Mouse (Mus musculus) midbrain, embryonic 14.5 days (tissue): ENCODE data around the gene Zfp319. TPM values are rescaled to one million over a fixed set of nuclear protein-coding genes. Genes with fewer than 3 reads are reported as not detected.

ENCODE experiments used
- ATAC-seq: fragments of 200-750 bp; cut with Nextera tagmentation; 2 replicates; pipeline ENCODE4 v1.8.0; 2017; ENCODE audit warnings: moderate number of reproducible peaks, moderate library complexity; ENCODE audit not compliant: low FRiP score, low TSS enrichment
- DNase-seq: peaks from one replicate; pipeline ENCODE4 v3.0.0-alpha.2; 2015
- H3K27ac ChIP-seq: fragments of 300-500 bp; sonication (generic); replicated peaks from 2 replicates; pipeline ENCODE4 v1.5.1; 2014; ENCODE audit warnings: mild to moderate bottlenecking, low read depth, low read length, moderate library complexity
- H3K27me3 ChIP-seq: fragments of 300-500 bp; sonication (generic); 2 replicates; pipeline ENCODE4 v1.6.1; 2014; ENCODE audit warnings: low read length, control low read depth, mixed read lengths; ENCODE audit not compliant: control insufficient read depth, insufficient read depth
- H3K36me3 ChIP-seq: fragments of 300-500 bp; sonication (generic); 2 replicates; pipeline ENCODE4 v1.6.1; 2014; ENCODE audit warnings: low read length, control low read depth; ENCODE audit not compliant: control insufficient read depth, insufficient read depth
- H3K4me1 ChIP-seq: fragments of 300-500 bp; sonication (generic); 2 replicates; pipeline ENCODE4 v1.6.1; 2014; ENCODE audit warnings: mild to moderate bottlenecking, antibody characterized with exemption, low read length, control low read depth; ENCODE audit not compliant: control insufficient read depth, insufficient read depth
- H3K4me2 ChIP-seq: fragments of 300-500 bp; sonication (generic); 2 replicates; pipeline ENCODE4 v1.6.1; 2014; ENCODE audit warnings: mild to moderate bottlenecking, low read length, moderate library complexity
- H3K4me3 ChIP-seq: fragments of 300-500 bp; sonication (generic); replicated peaks from 2 replicates; pipeline ENCODE4 v1.5.1; 2014; ENCODE audit warnings: low read depth, low read length
- H3K9ac ChIP-seq: fragments of 300-500 bp; sonication (generic); replicated peaks from 2 replicates; pipeline ENCODE4 v1.6.1; 2014; ENCODE audit warnings: mild to moderate bottlenecking, low read length, moderate library complexity
- H3K9me3 ChIP-seq: fragments of 300-500 bp; sonication (generic); 2 replicates; pipeline ENCODE4 v1.6.1; 2016; ENCODE audit warnings: low read length, control low read depth, mixed read lengths; ENCODE audit not compliant: control insufficient read depth
- WGBS: fragments of 180-500 bp; shearing (Covaris S2); extraction: QIAGEN DNeasy Blood & Tissue Kit; methylation state at CpG from one replicate; pipeline ENCODE4 v1.1.7; 2014; 5-methylcytosine and 5-hydroxymethylcytosine counted together
- polyA plus RNA-seq: library from polyadenylated mRNA; unstranded; fragments of >200 nt; fragmentation: Nextera tagmentation; extraction: Ambion mirVana; gene quantifications from 2 replicates; pipeline ENCODE4 v1.2.1, GENCODE M21; 2014

The Zfp319 gene
- polyA plus RNA-seq, 1 experiment from 2014 or later: 17.9 TPM

GRCm38 (mm10) chr8:95324646-95325045 lies 7.1 kb downstream of the Zfp319 start:
- Histone ChIP-seq H3K9me3 (no peaks in the 10 kb centered on the region), H3K27ac (no peak overlapping the region), H3K4me1 (peaks cover 11% of the 10 kb centered on the region), H3K36me3 (peaks cover 58% of the 10 kb centered on the region), H3K4me3 (no peak overlapping the region), H3K4me2 (no peak overlapping the region), H3K27me3 (0 out of 2 replicates have a peak, but pooled peaks cover 3% of the 10 kb centered on the region), H3K9ac (no peak overlapping the region)
- ATAC-seq: no peak
- DNase-seq: no peak
- WGBS: 32% methylated on average over 5 of the region's 5 CpGs

DNA sequence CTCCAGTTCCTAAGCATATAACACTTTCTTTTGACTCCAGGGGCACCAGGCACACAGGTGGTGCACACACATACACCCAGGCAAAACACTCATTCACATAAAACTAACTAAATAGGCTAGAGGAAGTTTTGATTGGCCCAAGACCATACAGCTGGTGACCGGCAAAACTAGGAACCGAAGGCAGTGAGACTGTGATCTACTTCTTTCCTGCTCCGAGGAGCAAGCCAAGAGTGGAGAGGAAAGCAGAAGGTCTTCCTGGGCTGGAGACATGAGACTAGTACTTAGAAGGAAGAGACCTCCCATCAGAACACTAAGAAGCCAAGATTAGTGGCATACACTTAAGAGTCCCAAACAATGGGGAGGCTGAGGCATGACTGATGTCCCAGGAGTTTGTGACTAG lies 8.5 kb downstream of the Zfp319 start:
- peaks cover 10% of the 10 kb centered on the region for H3K4me1 ChIP-seq
- no peak for DNase-seq

DNA sequence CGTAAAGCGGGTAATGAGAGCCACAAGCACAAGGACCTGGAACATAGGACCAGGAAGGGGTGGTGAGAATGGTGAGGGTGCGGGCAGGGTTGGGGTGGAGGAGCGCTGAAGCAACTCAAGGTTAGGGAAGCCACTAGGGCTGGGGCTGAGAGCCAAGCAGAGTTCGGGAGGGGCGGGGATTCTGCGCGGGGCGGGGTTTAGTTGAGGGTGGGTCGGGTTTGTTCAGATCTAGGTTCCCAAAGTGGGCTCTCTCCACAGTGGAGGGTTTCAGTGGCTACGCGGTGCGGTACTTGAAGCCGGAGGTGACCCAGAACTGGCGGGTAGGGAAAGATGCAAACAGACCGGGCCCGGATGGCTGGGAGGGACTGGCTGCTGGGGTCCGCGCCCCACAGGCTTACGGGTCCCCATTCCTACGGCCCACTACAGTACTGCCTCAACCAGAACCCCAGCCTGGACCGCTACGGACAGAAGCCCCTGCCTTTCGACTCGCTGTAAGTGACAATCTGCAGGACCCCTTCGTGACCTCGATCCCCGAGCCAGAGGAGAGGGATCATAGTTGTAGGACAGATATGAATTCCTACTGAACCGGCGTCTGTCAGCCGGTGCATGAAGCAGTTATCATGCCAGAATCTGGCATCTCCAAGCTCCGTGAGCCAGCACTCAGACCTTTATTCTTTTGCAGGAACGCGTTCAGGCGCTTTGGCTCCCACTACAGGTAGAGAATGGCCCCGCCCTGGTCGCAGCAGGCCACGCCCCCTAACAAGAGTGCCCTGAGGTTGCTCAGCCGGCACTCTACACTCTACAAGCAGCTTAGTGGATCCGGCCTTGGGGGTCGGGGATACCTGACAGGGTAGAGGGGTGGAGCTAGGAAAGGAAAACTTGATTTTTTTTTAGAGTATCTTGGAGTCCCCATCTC lies 11.3 kb downstream of the Zfp319 start:
- H3K36me3 ChIP-seq: peaks cover 16% of the 10 kb centered on the region
- H3K9ac ChIP-seq: peak overlapping the region; percentile 52
- peak; percentile 49; the same call in 1 of the 2 replicates for ATAC-seq
- peak; percentile 78 for DNase-seq
- H3K4me2 ChIP-seq: peak overlapping the region; percentile 73
- H3K27me3 ChIP-seq: 0 out of 2 replicates have a peak, but pooled peaks cover 3% of the 10 kb centered on the region
- H3K4me1 ChIP-seq: peaks cover 10% of the 10 kb centered on the region
- no peak overlapping the region for H3K27ac ChIP-seq
- H3K4me3 ChIP-seq: peak overlapping the region; percentile 39
- H3K9me3 ChIP-seq: no peaks in the 10 kb centered on the region
- 2% methylated on average over 40 of the region's 41 CpGs for WGBS

More for the DNA sequence above, 8.5 kb downstream of the Zfp319 start:
- H3K27me3 ChIP-seq: 0 out of 2 replicates have a peak, but pooled peaks cover 3% of the 10 kb centered on the region
- no peak overlapping the region for H3K4me2 ChIP-seq
- H3K9me3 ChIP-seq: no peaks in the 10 kb centered on the region
- 88% methylated on average over 3 of the region's 3 CpGs for WGBS
- no peak for ATAC-seq
- H3K4me3 ChIP-seq: no peak overlapping the region
- no peak overlapping the region for H3K27ac ChIP-seq
- peaks cover 43% of the 10 kb centered on the region for H3K36me3 ChIP-seq
- no peak overlapping the region for H3K9ac ChIP-seq

- ATAC-seq (no peak), DNase-seq (no peak)
- Histone ChIP-seq H3K9me3 (no peaks in the 10 kb centered on the region), H3K4me1 (peaks cover 14% of the 10 kb centered on the region), H3K9ac (no peak overlapping the region), H3K36me3 (no peaks in the 10 kb centered on the region), H3K27ac (no peak overlapping the region), H3K27me3 (0 out of 2 replicates have a peak, but pooled peaks cover 3% of the 10 kb centered on the region), H3K4me3 (no peak overlapping the region), H3K4me2 (no peak overlapping the region)
- WGBS: 97% methylated on average over 1 of the region's 1 CpGs
These were observed 16.4 kb downstream of the Zfp319 start for GRCm38 (mm10) chr8:95315350-95315749.

DNA sequence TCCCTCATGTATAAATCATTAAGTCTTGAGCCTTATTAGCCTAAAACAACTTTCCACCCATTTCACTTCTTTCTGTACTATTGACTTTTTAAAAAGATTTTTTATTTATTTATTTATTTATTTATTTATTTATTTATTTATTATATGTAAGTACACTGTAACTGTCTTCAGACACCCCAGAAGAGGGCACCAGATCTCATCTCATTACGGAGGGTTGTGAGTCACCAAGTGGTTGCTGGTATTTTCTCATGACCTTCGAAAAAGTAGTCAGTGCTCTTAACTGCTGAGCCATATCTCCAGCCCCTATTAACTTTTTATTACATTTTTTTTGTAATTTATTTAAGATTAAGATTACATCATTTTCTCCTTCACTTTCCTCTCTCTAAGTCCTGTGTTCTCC lies 17.0 kb downstream of the Zfp319 start:
- no peak overlapping the region for H3K9ac ChIP-seq
- H3K4me1 ChIP-seq: peaks cover 9% of the 10 kb centered on the region
- no peak overlapping the region for H3K4me3 ChIP-seq
- no peak for ATAC-seq
- 82% methylated on average over 2 of the region's 2 CpGs for WGBS
- no peak for DNase-seq
- H3K27ac ChIP-seq: no peak overlapping the region
- no peak overlapping the region for H3K4me2 ChIP-seq
- no peaks in the 10 kb centered on the region for H3K36me3 ChIP-seq
- H3K9me3 ChIP-seq: no peaks in the 10 kb centered on the region
- H3K27me3 ChIP-seq: 0 out of 2 replicates have a peak, but pooled peaks cover under 1% of the 10 kb centered on the region

- Histone ChIP-seq H3K27ac (no peak overlapping the region), H3K4me3 (no peak overlapping the region), H3K4me1 (peaks cover 9% of the 10 kb centered on the region), H3K9me3 (no peaks in the 10 kb centered on the region), H3K27me3 (no peaks in the 10 kb centered on the region), H3K9ac (no peak overlapping the region), H3K36me3 (no peaks in the 10 kb centered on the region), H3K4me2 (no peak overlapping the region)
- no peak for ATAC-seq
- 84% methylated on average over 6 of the region's 6 CpGs for WGBS
- no peak for DNase-seq
These were observed 17.9 kb downstream of the Zfp319 start for GRCm38 (mm10) chr8:95313857-95314256.

GRCm38 (mm10) chr8:95312836-95313235 lies 18.9 kb downstream of the Zfp319 start:
- ATAC-seq (no peak), DNase-seq (no peak)
- Histone ChIP-seq H3K36me3 (no peaks in the 10 kb centered on the region), H3K9ac (no peak overlapping the region), H3K4me1 (peaks cover 9% of the 10 kb centered on the region), H3K27me3 (no peaks in the 10 kb centered on the region), H3K27ac (no peak overlapping the region), H3K9me3 (no peaks in the 10 kb centered on the region), H3K4me2 (no peak overlapping the region), H3K4me3 (no peak overlapping the region)
- WGBS: 69% methylated on average over 18 of the region's 18 CpGs

- H3K4me1 ChIP-seq: peaks cover 14% of the 10 kb centered on the region
- 22% methylated on average over 6 of the region's 6 CpGs for WGBS
- no peak within 1 kb of the TSS for H3K4me3 ChIP-seq
- H3K27me3 ChIP-seq: no peaks in the 10 kb centered on the region
- H3K9ac ChIP-seq: no peak within 1 kb of the TSS
- H3K36me3 ChIP-seq: no peaks in the 10 kb centered on the region
- ATAC-seq (peak; percentile 48), DNase-seq (peak; percentile 58)
- H3K4me2 ChIP-seq: no peak within 1 kb of the TSS
- no peaks in the 10 kb centered on the region for H3K9me3 ChIP-seq
- H3K27ac ChIP-seq: peak within 1 kb of the TSS; percentile 49; the same call in 1 of the 2 replicates
These were observed 21.3 kb downstream of the Zfp319 start, which contains the start of gene Tepp for GRCm38 (mm10) chr8:95310342-95310970. TSS of gene Tepp (plus strand) at chr8:95310566.
